Mouse (Mus musculus) cerebellum, adult 2 months (tissue): ENCODE data around the gene Sf3b5. TPM values are rescaled to one million over a fixed set of nuclear protein-coding genes. Genes with fewer than 3 reads are reported as not detected.

Experiments
- DNase-seq, 2 experiments: peaks; one replicate each; pipeline ENCODE4 v3.0.0; 2021
- H3K27ac ChIP-seq: fragments of 200-500 bp; 2 replicates; pipeline ENCODE4 v1.5.1; 2012; ENCODE audit warnings: low read length, control low read depth, inconsistent platforms; ENCODE audit not compliant: insufficient read depth
- H3K27me3 ChIP-seq: fragments of 200-500 bp; 2 replicates; pipeline ENCODE4 v1.6.1; 2012; ENCODE audit warnings: inconsistent platforms, mild to moderate bottlenecking, low read length, moderate library complexity; ENCODE audit not compliant: control insufficient read depth, insufficient read depth
- H3K4me1 ChIP-seq: fragments of 200-500 bp; 2 replicates; pipeline ENCODE4 v1.6.1; 2011; ENCODE audit warnings: low read length; ENCODE audit not compliant: control insufficient read depth, insufficient read depth
- H3K4me3 ChIP-seq: fragments of 200-500 bp; replicated peaks from 2 replicates; pipeline ENCODE3; 2011; ENCODE audit warnings: mild to moderate bottlenecking, low read depth, low read length, control low read depth; ENCODE audit not compliant: insufficient read depth
- CTCF ChIP-seq: fragments of 200-500 bp; IDR thresholded peaks from 2 replicates; pipeline ENCODE4 v1.5.1; 2011; ENCODE audit warnings: low read depth, mild to moderate bottlenecking, control low read depth, low read length, moderate library complexity, borderline replicate concordance; ENCODE audit not compliant: insufficient read depth
- POLR2A ChIP-seq: fragments of 200-500 bp; IDR thresholded peaks from 2 replicates; pipeline ENCODE4 v1.6.1; 2011; ENCODE audit warnings: low read length, control low read depth, borderline replicate concordance; ENCODE audit not compliant: insufficient read depth
- WGBS: fragments of 180-500 bp; shearing (Covaris S2); methylation state at CpG from one replicate; pipeline ENCODE4 v1.1.7; 2018; 5-methylcytosine and 5-hydroxymethylcytosine counted together
- polyA plus RNA-seq: library from polyadenylated mRNA; depleted of rRNA; stranded (reverse); fragments of >200 nt; gene quantifications from 2 replicates; pipeline ENCODE4 v1.2.3, GENCODE M21; 2012; rRNA removed

Sf3b5 gene
- polyA plus RNA-seq, 1 experiment, result 19.1 TPM

DNA sequence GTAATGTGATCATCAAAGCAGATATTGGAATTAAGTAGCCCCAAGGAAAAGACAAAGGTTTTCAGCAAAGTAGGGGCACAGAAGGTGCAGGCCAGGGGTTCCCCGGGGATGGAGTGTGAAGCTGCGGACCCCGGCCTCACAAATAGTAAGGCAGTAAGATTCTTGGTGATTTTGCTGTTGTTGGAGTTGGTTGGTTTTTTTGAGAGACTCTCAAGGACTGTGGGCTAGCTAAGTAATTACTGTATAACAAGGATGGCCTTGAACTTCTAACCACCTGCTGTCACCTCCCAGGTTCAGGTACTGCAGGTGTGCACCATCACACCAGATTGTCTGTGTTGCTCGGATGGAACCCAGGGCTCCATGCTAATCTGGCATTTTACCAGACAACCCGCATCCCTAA, 24.3 kb downstream of the Sf3b5 start:
- no peaks in the 10 kb centered on the region for H3K4me1 ChIP-seq

DNA sequence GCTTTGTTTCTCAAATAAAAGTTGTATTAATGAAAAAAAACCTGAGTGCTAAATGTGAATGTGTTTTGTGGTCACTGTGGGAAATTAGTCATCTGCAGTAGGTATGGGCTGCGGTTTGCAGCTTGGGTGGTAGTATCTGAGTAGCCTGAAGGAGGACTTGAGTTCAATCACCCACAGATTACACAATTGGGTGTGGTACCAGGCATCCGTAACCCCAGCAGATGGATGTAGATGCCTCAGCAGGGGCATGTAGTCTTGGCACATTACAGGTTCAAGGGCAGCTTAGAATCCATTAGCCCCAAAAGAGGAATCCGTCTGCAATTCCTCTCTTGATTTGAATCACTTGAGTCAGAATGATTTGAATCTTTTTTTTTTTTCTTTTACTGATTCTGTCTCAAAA, 30.1 kb downstream of the Sf3b5 start:
- WGBS, result 65% methylated on average over 3 of the region's 3 CpGs
- no peak for DNase-seq
- H3K27me3 ChIP-seq, result no peaks in the 10 kb centered on the region
- no peaks in the 10 kb centered on the region for H3K4me1 ChIP-seq
- H3K4me3 ChIP-seq, result no peak overlapping the region
- no peak for TF ChIP-seq POLR2A
- TF ChIP-seq CTCF, result no peak
- H3K27ac ChIP-seq, result no peak overlapping the region

More for the DNA sequence above, 24.3 kb downstream of the Sf3b5 start:
- no peak overlapping the region for H3K27ac ChIP-seq
- DNase-seq, result no peak
- no peak for TF ChIP-seq POLR2A
- TF ChIP-seq CTCF, result no peak
- H3K4me3 ChIP-seq, result no peak overlapping the region
- no peaks in the 10 kb centered on the region for H3K27me3 ChIP-seq
- WGBS, result 82% methylated on average over 5 of the region's 5 CpGs

DNA sequence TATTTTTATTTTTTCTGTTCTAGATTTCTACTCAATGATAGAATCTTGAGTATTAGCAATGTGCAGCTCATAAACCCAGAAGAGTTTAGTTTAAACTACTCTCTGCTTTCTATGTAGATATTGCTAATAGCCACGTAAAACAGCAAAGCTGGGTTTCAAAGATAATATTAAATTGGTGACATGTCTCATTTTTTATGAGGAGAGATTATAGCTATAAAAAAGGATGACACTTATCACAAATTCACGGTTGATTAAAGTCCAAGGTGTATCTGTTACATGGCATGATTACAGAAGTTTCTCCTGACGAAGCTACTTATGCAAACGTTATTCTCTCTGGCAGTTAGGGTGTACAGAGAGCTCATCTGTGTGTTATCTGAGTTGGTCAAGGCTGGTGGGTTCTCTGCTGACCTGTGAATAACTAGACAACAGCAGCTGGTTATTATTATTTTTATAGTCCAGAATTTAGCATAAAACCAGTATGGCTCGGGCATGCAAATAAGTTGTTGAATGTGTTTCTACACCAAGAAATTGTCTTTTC, 34.6 kb downstream of the Sf3b5 start:
- WGBS, result 88% methylated on average over 5 of the region's 5 CpGs
- Histone ChIP-seq H3K27ac (no peak overlapping the region), H3K4me1 (no peaks in the 10 kb centered on the region), H3K4me3 (no peak overlapping the region), H3K27me3 (no peaks in the 10 kb centered on the region)
- TF ChIP-seq CTCF, result no peak
- no peak for TF ChIP-seq POLR2A
- DNase-seq, result no peak

DNA sequence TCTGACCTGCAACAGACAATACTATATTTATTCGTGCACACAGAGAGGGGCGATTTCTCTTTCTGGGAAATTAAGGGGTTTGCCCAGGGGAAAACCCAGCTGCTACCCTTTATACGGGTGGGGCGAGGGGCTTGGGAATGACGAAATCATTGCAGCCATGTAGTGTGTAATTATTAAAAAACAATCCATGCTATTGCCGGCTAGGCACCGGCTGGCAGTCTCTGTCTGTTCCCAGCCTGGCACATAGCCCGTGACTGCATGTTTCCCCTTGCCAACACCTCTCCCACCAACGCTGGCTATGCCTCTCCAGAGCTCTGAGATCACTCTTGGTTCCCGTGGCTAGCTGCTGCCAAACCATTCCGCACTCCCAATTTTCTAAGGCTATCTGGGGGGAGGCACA, 39.5 kb downstream of the Sf3b5 start:
- no peaks in the 10 kb centered on the region for H3K27me3 ChIP-seq
- H3K27ac ChIP-seq, result no peak overlapping the region
- WGBS, result 11% methylated on average over 11 of the region's 11 CpGs
- DNase-seq, result peak; percentile 13 to 27
- no peaks in the 10 kb centered on the region for H3K4me1 ChIP-seq
- TF ChIP-seq CTCF (no peak), POLR2A (no peak)
- no peak overlapping the region for H3K4me3 ChIP-seq

DNA sequence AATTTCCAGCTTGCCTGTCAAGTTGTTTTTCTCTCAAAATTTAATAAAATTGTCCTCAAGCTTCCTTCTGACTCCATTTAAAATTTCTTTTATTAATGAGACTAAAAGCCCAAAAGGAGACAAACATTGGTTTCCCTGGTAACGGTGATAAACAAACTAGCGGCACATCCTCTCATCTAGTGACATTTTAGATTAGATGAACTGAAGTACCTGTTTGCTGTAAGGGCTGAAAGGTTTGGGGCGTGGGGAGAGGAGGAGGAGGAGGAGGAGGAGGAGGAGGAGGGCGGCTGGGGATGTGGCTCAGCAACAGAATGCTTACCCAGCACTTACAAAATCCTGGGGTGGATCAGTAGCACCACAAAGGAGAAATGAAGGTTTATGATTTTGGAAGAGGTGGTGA, 42.7 kb downstream of the Sf3b5 start:
- 52% methylated on average over 4 of the region's 4 CpGs for WGBS
- H3K4me3 ChIP-seq, result no peak overlapping the region
- no peak for DNase-seq

DNA sequence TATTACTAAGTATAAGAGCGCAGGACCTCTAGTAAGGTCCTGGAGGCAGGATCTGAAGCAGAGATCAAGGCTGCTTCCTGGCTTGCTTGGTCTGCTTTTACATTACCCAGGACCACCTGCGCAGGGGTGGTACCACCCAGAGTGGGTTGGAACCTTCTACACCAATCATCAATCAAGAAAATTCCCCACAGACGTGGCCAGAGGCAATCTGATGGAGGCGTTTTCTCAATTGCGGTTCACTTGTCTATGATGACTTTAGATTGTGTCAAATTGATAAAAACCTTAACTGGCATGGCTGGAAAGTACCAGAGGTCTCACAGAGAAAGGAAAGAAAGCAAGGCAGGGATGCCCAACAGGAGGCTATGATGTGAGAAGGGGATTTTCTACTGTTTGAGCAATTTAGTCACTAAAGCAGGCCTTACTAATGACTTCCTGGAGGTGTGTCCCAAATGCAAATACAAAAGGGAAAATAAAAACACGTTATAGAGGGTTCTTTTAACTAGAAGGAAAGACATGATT, 51.8 kb downstream of the Sf3b5 start:
- Histone ChIP-seq H3K27me3 (no peaks in the 10 kb centered on the region), H3K4me1 (no peaks in the 10 kb centered on the region), H3K4me3 (no peak overlapping the region), H3K27ac (no peak overlapping the region)
- WGBS, result 92% methylated on average over 6 of the region's 6 CpGs
- TF ChIP-seq POLR2A (no peak), CTCF (no peak)
- DNase-seq, result no peak

More for the DNA sequence above, 42.7 kb downstream of the Sf3b5 start:
- no peaks in the 10 kb centered on the region for H3K4me1 ChIP-seq
- no peak for TF ChIP-seq CTCF
- no peak for TF ChIP-seq POLR2A
- H3K27ac ChIP-seq, result no peak overlapping the region
- H3K27me3 ChIP-seq, result no peaks in the 10 kb centered on the region

Other genes starting within 250 kb of the Sf3b5 start
- 32.5 and 33.5 TPM in 2 replicates for gene Utrn, start 136.0 kb upstream of the Sf3b5 start, polyA plus RNA-seq
- 0.10 and 0.11 TPM in 2 replicates for gene Stx11, start 41.0 kb upstream of the Sf3b5 start, polyA plus RNA-seq
- gene Plagl1, start 55.2 kb downstream of the Sf3b5 start, polyA plus RNA-seq, result 12.7 and 13.6 TPM in 2 replicates
- not detected in 2 replicates for gene Zc2hc1b, start 172.7 kb downstream of the Sf3b5 start, polyA plus RNA-seq
- gene Ltv1, start 187.8 kb downstream of the Sf3b5 start, polyA plus RNA-seq, result 23.5 and 25.8 TPM in 2 replicates